Mouse (Mus musculus): Measurements from ENCODE around the gene Slc22a12. TPM values are rescaled to one million over a fixed set of nuclear protein-coding genes. Genes with fewer than 3 reads are reported as not detected.

Slc22a12 gene
- polyA plus RNA-seq, 1 experiment, result not detected

DNA sequence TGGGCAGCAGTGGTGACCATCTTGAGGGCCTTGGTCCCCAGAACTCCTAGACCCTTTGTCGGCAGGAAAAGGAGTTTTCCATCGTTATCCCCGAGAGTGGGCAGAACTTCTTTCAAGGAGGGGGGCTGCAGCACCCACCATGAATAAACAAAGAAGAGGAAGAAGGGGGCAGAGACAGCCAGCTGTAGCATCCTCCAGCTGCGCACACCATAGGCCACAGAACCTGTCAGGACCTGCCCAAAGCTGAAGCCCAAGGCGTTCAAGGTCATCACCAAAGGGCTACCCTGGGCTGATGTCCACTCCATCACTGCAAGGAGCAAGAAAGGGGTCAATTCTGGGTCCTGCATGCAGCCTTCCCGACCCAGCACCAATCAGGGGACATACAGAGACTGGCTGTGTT, 2.6 kb downstream of the Slc22a12 start:
- Histone ChIP-seq H3K27me3 (ENCODE audit: control insufficient read depth, insufficient read depth, insufficient read length) (peaks cover 56% of the 10 kb centered on the region), H3K79me3 (ENCODE audit: low read depth) (no peaks in the 10 kb centered on the region), H3K4me3 (ENCODE audit: insufficient read depth, poor library complexity, severe bottlenecking) (no peak overlapping the region), H3K79me2 (ENCODE audit: control insufficient read depth, insufficient read depth) (no peaks in the 10 kb centered on the region), H3K36me3 (ENCODE audit: control insufficient read depth, insufficient read depth) (no peaks in the 10 kb centered on the region), H3ac (ENCODE audit: control insufficient read depth, insufficient read length, low read depth) (no peak overlapping the region)
- no peak for TF ChIP-seq MAX (IDR thresholded peaks at IDR 0.05)
- TF ChIP-seq CTCF (IDR thresholded peaks at IDR 0.05; ENCODE audit: control insufficient read depth, insufficient read depth, insufficient read length), result no peak
- no peak for TF ChIP-seq MYOG (IDR thresholded peaks at IDR 0.05; ENCODE audit: control insufficient read depth, extremely low read depth, insufficient read length)
- TF ChIP-seq MYOD1 (IDR thresholded peaks at IDR 0.05; ENCODE audit: control insufficient read depth, insufficient read length, low read depth), result no peak
- no peak for TF ChIP-seq CEBPB (IDR thresholded peaks at IDR 0.05; ENCODE audit: low read depth)
- no peak for TF ChIP-seq FOSL1 (IDR thresholded peaks at IDR 0.05; ENCODE audit: insufficient read depth, low read length, poor library complexity, severe bottlenecking)
- no peak for TF ChIP-seq USF1 (IDR thresholded peaks at IDR 0.05; ENCODE audit: low read depth)

DNA sequence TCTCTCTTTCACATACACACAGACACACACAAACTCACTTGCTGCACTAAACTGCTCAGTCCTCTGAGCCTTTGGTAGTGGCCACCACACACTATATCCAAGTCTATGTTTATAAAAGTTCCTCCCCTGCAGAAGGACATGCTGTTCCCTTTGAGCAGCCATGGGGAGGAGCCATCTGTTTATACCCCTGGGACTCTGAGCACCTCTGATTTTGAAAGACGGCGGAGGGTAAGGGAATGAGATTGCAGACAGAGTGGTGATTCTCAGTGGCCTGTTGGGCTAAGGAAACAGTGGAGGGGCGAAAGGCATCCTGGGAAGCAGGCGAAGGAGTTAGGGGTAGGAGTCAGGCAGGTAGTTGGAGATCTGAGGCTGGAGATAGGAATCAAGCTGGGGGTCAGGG, 3.2 kb downstream of the Slc22a12 start:
- Histone ChIP-seq H3K79me2 (ENCODE audit: control insufficient read depth, insufficient read depth) (no peaks in the 10 kb centered on the region), H3K36me3 (ENCODE audit: control insufficient read depth, insufficient read depth) (no peaks in the 10 kb centered on the region), H3K4me3 (ENCODE audit: insufficient read depth, poor library complexity, severe bottlenecking) (no peak overlapping the region), H3ac (ENCODE audit: control insufficient read depth, insufficient read length, low read depth) (no peak overlapping the region), H3K79me3 (ENCODE audit: low read depth) (no peaks in the 10 kb centered on the region), H3K27me3 (ENCODE audit: control insufficient read depth, insufficient read depth, insufficient read length) (peaks cover 62% of the 10 kb centered on the region)
- no peak for TF ChIP-seq MAX (IDR thresholded peaks at IDR 0.05)
- no peak for TF ChIP-seq USF1 (IDR thresholded peaks at IDR 0.05; ENCODE audit: low read depth)
- no peak for TF ChIP-seq MYOG (IDR thresholded peaks at IDR 0.05; ENCODE audit: control insufficient read depth, extremely low read depth, insufficient read length)
- no peak for TF ChIP-seq CTCF (IDR thresholded peaks at IDR 0.05; ENCODE audit: control insufficient read depth, insufficient read depth, insufficient read length)
- no peak for TF ChIP-seq FOSL1 (IDR thresholded peaks at IDR 0.05; ENCODE audit: insufficient read depth, low read length, poor library complexity, severe bottlenecking)
- TF ChIP-seq CEBPB (IDR thresholded peaks at IDR 0.05; ENCODE audit: low read depth), result no peak
- no peak for TF ChIP-seq MYOD1 (IDR thresholded peaks at IDR 0.05; ENCODE audit: control insufficient read depth, insufficient read length, low read depth)

DNA sequence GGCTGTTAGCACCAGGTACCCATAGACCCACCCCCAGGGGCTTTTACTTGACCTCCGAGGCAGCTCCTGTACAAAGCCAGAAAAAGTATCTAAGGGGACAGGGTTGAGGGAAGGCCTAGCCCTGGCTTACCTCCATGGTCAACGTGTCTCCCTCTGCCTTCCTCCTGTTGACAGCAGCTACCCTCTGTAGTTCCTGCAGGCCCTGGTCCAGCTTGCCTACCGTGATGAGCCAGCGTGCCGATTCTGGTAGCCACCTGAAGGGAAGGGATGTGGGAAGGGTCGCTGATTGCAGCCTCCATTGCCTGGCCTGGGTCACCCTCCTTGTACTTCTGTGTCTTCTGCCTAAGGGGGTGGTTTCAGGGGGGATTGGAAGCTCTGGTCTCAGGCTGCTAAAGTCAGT, 4.3 kb downstream of the Slc22a12 start:
- TF ChIP-seq MAX (IDR thresholded peaks at IDR 0.05) (no peak), CTCF (IDR thresholded peaks at IDR 0.05; ENCODE audit: control insufficient read depth, insufficient read depth, insufficient read length) (no peak), MYOD1 (IDR thresholded peaks at IDR 0.05; ENCODE audit: control insufficient read depth, insufficient read length, low read depth) (no peak), USF1 (IDR thresholded peaks at IDR 0.05; ENCODE audit: low read depth) (no peak), CEBPB (IDR thresholded peaks at IDR 0.05; ENCODE audit: low read depth) (no peak), FOSL1 (IDR thresholded peaks at IDR 0.05; ENCODE audit: insufficient read depth, low read length, poor library complexity, severe bottlenecking) (no peak), MYOG (IDR thresholded peaks at IDR 0.05; ENCODE audit: control insufficient read depth, extremely low read depth, insufficient read length) (no peak)
- H3K79me3 ChIP-seq (ENCODE audit: low read depth), result no peaks in the 10 kb centered on the region
- no peak overlapping the region for H3ac ChIP-seq (ENCODE audit: control insufficient read depth, insufficient read length, low read depth)
- no peaks in the 10 kb centered on the region for H3K36me3 ChIP-seq (ENCODE audit: control insufficient read depth, insufficient read depth)
- peaks cover 72% of the 10 kb centered on the region for H3K27me3 ChIP-seq (ENCODE audit: control insufficient read depth, insufficient read depth, insufficient read length)
- no peak overlapping the region for H3K4me3 ChIP-seq (ENCODE audit: insufficient read depth, poor library complexity, severe bottlenecking)
- no peaks in the 10 kb centered on the region for H3K79me2 ChIP-seq (ENCODE audit: control insufficient read depth, insufficient read depth)

DNA sequence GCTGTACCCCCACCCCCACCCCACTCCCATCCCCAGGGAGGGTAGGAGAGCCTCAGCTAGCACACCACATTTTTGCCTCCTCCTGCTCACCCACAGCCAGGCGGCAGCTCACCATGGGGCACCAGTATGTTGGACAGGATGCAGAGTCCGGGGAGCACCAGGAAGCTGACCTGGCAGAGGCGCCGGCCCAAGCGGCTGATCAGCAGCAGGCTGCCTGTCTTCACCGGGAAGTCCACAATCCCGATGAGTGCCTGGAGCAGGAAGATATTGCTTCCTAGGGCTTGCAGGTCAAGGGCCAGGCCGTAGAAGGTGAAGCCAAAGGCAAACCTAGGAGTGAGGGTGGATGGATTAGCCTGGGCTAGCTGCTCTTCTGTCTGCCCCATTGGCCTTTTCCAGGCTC, 5.3 kb downstream of the Slc22a12 start:
- no peak overlapping the region for H3ac ChIP-seq (ENCODE audit: control insufficient read depth, insufficient read length, low read depth)
- H3K4me3 ChIP-seq (ENCODE audit: insufficient read depth, poor library complexity, severe bottlenecking), result no peak overlapping the region
- TF ChIP-seq FOSL1 (IDR thresholded peaks at IDR 0.05; ENCODE audit: insufficient read depth, low read length, poor library complexity, severe bottlenecking) (no peak), CTCF (IDR thresholded peaks at IDR 0.05; ENCODE audit: control insufficient read depth, insufficient read depth, insufficient read length) (no peak), MYOG (IDR thresholded peaks at IDR 0.05; ENCODE audit: control insufficient read depth, extremely low read depth, insufficient read length) (no peak), MYOD1 (IDR thresholded peaks at IDR 0.05; ENCODE audit: control insufficient read depth, insufficient read length, low read depth) (no peak), CEBPB (IDR thresholded peaks at IDR 0.05; ENCODE audit: low read depth) (no peak), USF1 (IDR thresholded peaks at IDR 0.05; ENCODE audit: low read depth) (no peak), MAX (IDR thresholded peaks at IDR 0.05) (no peak)
- H3K27me3 ChIP-seq (ENCODE audit: control insufficient read depth, insufficient read depth, insufficient read length), result peaks cover 83% of the 10 kb centered on the region
- H3K36me3 ChIP-seq (ENCODE audit: control insufficient read depth, insufficient read depth), result no peaks in the 10 kb centered on the region
- no peaks in the 10 kb centered on the region for H3K79me2 ChIP-seq (ENCODE audit: control insufficient read depth, insufficient read depth)
- H3K79me3 ChIP-seq (ENCODE audit: low read depth), result no peaks in the 10 kb centered on the region

DNA sequence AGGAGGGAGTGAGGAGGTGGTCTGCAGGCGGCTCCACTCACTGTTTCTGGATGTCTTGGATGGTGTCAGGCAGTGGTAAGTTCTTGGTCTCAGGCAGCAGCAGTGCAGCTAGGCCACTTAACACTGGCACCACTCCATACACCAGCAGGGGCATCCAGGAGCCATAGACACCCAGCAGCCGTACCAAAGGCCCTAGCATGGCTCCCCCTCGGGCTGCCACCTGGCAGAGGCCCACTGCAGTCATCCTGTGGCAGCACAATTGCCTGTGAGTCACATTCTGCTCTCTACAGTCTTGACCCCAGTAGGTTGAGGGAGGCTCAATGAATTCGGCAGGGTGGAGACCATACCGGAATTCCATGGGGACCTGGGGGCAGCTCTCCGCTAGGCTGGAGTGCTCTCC, 6.1 kb downstream of the Slc22a12 start:
- Histone ChIP-seq H3K4me3 (ENCODE audit: insufficient read depth, poor library complexity, severe bottlenecking) (no peak overlapping the region), H3K79me3 (ENCODE audit: low read depth) (no peaks in the 10 kb centered on the region), H3K27me3 (ENCODE audit: control insufficient read depth, insufficient read depth, insufficient read length) (peaks cover 90% of the 10 kb centered on the region), H3K79me2 (ENCODE audit: control insufficient read depth, insufficient read depth) (no peaks in the 10 kb centered on the region), H3ac (ENCODE audit: control insufficient read depth, insufficient read length, low read depth) (no peak overlapping the region), H3K36me3 (ENCODE audit: control insufficient read depth, insufficient read depth) (no peaks in the 10 kb centered on the region)
- TF ChIP-seq CEBPB (IDR thresholded peaks at IDR 0.05; ENCODE audit: low read depth) (no peak), FOSL1 (IDR thresholded peaks at IDR 0.05; ENCODE audit: insufficient read depth, low read length, poor library complexity, severe bottlenecking) (no peak), MYOD1 (IDR thresholded peaks at IDR 0.05; ENCODE audit: control insufficient read depth, insufficient read length, low read depth) (no peak), MYOG (IDR thresholded peaks at IDR 0.05; ENCODE audit: control insufficient read depth, extremely low read depth, insufficient read length) (no peak), MAX (IDR thresholded peaks at IDR 0.05) (no peak), USF1 (IDR thresholded peaks at IDR 0.05; ENCODE audit: low read depth) (no peak), CTCF (IDR thresholded peaks at IDR 0.05; ENCODE audit: control insufficient read depth, insufficient read depth, insufficient read length) (no peak)

DNA sequence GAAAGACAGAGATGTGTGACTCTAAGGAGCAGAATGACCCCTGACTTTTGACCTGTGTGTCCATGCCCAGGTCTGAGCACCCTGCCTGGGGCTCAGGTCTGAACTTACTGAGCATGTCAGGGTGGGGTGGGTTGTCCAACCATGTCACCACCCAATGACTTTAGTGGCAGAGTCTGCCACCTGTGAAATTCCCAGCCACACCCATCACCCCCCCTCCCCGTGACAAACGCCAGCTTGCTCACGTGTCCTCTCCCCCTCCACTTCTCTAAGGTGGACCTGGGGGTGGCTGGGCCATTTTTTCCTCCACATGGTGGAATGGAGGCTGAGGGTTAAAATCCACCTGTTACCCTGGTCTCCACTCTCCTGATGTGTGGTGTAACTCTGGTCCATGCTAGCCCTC, 6.6 kb downstream of the Slc22a12 start:
- no peak for TF ChIP-seq CEBPB (IDR thresholded peaks at IDR 0.05; ENCODE audit: low read depth)
- no peak for TF ChIP-seq MYOD1 (IDR thresholded peaks at IDR 0.05; ENCODE audit: control insufficient read depth, insufficient read length, low read depth)
- no peak for TF ChIP-seq CTCF (IDR thresholded peaks at IDR 0.05; ENCODE audit: control insufficient read depth, insufficient read depth, insufficient read length)
- TF ChIP-seq USF1 (IDR thresholded peaks at IDR 0.05; ENCODE audit: low read depth), result no peak
- no peak for TF ChIP-seq MAX (IDR thresholded peaks at IDR 0.05)
- no peak for TF ChIP-seq MYOG (IDR thresholded peaks at IDR 0.05; ENCODE audit: control insufficient read depth, extremely low read depth, insufficient read length)
- TF ChIP-seq FOSL1 (IDR thresholded peaks at IDR 0.05; ENCODE audit: insufficient read depth, low read length, poor library complexity, severe bottlenecking), result no peak
- Histone ChIP-seq H3K79me2 (ENCODE audit: control insufficient read depth, insufficient read depth) (no peaks in the 10 kb centered on the region), H3K79me3 (ENCODE audit: low read depth) (no peaks in the 10 kb centered on the region), H3K27me3 (ENCODE audit: control insufficient read depth, insufficient read depth, insufficient read length) (peaks cover 90% of the 10 kb centered on the region), H3ac (ENCODE audit: control insufficient read depth, insufficient read length, low read depth) (no peak overlapping the region), H3K36me3 (ENCODE audit: control insufficient read depth, insufficient read depth) (no peaks in the 10 kb centered on the region), H3K4me3 (ENCODE audit: insufficient read depth, poor library complexity, severe bottlenecking) (no peak overlapping the region)

Measured in C2C12 (cell line).